Mouse (Mus musculus): ENCODE results near the gene Zfp354b.

The Zfp354b gene

DNA sequence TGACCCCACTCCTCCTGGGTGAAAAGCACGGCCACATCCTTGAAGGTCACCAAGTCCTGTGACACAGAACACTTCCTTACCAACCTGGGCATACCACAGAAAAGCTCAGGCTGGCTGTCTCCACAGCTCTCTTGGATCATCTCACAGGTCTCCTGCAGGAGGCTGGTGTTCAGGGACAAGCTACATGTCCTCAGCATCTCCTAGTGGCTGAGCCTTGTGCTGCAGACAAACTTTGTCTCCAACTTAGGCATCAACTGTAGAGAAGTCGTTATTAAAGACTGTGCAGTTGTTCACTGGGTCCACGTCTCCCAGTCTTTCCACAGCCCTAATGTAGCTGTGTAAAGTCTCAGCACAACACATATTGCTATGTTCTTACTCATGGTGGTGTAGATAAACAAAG, 47.7 kb downstream of the Zfp354b start:
- no peak for DNase-seq

DNA sequence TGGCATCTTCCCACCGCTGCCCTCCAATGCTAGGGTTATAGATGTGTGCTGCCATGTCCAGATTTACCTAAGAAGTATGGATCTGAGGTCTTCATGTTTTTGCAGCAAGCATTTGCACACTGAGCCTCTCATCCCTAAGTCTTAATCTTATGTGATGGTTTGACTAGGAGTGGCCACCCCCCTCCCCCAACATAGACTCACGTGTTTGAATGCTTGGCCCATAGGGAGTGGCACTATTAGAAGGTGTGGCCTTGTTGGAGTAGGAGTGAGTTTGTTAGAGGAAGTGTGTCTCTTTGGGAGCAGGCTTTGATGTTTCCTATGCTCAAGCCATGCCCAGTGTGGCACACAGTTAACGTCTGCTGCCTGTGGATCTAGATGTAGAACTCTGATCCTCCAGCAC, 52.8 kb downstream of the Zfp354b start:
- no peak for DNase-seq

Measured in cerebellum, adult 9-10 months (tissue).